Mouse (Mus musculus) thymus, postnatal 36 days (tissue): ENCODE measurements around the gene Rhbdl3.
A peak's percentile ranks its signal among the peaks of the same experiment; 100 is the strongest.

ENCODE experiments used
- DNase-seq, 2 experiments: peaks; one replicate each; pipeline ENCODE4 v3.0.0; 2022; ENCODE audit warnings: mixed read lengths in 2 of 2

The Rhbdl3 gene

GRCm38 (mm10) chr11:80300551-80301315 lies at the start of gene Rhbdl3:
TSS of gene Rhbdl3 (plus strand) at chr11:80300912.
- DNase-seq = peak; percentile 56 to 64

DNA sequence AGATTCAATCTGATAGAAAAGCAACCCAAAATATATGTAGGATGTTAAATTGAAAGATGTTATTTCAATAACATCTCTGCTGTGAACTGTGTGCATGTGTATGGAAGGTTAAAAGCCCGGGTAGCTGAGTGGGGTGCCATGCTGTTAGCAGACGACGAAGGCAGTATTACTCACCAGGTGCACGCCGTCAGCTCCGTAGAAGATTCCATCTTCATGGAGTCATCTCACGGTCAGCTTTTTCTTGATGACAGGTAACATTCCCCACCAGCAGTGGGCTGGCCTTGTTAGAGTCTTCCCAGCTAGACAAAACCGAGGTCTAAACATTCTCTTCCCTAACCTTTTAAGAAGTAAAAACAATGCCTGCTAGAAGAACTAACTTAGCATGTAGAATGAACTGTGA lies 36.6 kb upstream of the Rhbdl3 start:
- DNase-seq = no peak

DNA sequence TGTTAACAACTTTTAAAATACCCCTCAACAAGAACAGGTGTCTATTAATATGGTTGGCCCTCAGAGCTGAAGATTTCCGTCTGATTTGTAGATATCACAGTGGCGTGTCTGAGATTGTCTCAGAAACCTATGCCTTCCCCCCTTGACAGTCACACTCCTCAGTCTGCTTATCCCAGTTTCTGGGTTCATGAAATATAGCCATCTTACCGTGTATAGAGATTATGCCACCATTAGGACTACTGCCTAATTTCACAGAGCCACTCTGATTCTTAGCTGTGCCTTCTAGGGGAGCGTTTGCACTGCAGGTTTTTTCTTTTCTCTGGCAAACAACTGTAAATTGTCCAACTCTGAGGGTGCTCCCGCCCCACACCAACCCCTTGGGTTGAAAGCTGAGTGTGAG lies 29.6 kb upstream of the Rhbdl3 start:
- no peak for DNase-seq

DNA sequence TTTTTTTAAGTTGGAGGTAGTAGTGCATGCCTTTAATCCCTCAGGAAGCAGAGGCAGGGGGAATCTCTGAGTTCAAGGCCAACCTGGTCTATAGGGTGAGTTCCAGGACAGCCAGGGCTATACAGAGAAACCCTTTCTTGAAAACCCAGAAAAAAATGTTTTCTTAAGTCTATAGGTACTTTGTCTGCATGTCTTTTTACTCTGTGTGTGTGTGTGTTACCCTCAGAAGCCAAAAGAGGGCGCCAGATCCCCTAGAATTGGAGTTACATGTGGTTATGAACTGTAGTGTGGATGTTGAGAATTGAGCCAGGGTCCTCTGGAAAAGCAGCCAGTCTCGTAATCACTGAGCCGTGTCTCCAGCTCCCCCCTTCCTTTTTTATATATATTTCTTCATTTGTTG lies 25.7 kb upstream of the Rhbdl3 start:
- no peak for DNase-seq

- DNase-seq = no peak
Measured at GRCm38 (mm10) chr11:80278054-80278453, 22.7 kb upstream of the Rhbdl3 start.

GRCm38 (mm10) chr11:80283786-80284185 lies 16.9 kb upstream of the Rhbdl3 start:
- no peak for DNase-seq

DNA sequence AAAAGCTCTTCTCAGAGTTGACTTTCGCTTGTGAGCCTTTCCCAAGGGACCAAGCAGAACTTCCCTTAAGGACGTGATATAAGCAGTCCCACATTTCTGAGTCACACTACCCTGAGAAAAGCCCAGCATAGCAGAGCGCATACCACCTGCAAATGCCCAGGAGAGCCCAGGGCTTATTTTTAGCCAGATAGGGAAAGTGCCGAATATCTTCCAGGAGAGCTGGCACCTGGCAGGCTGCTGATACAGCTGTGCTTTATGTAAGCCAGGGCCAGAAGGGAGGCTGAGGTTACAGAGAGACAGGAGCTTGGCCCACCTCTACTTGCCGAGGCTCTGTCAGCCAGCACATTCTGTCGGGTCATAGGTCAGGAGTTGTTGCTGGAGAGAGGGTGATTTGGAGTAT lies 16.1 kb upstream of the Rhbdl3 start:
- no peak for DNase-seq

- DNase-seq = peak; percentile 59 to 68
Measured at GRCm38 (mm10) chr11:80287150-80287549, 13.6 kb upstream of the Rhbdl3 start.

DNA sequence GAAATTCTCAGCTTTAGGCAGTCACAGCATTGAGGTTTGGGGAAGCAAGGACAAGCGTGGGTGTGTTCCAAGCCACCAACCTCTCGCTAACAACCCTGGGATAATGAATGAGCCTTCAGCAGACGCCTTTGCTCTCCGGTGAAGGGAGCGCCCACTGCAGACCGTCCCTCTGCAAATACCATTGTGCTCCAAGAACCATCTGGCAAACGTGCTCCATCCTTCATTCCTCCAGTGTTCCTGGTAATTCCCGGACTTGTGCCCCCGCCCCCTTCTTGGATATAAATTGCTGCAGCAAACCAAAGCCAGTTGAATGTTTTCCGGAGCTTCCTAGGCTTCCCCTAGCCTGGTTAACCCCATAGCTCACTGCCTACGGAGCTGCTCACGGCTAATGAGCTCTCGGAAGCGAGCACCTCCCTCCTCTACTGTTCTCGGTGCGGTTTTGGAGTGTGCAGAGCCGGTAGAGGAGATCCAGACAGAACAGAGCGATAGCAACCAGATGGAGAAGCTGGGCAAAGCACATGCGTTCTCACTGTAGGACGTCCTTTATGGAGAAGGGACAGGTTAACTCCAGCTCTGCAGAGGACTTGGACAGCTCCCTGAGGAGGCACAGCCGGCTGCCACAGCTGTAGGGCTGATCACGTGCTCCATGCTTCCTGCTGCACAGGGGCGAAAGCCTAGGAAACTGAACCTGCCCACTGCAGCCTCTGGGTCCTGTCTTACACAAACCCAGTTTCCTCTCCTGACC lies 10.8 kb upstream of the Rhbdl3 start:
- peak; percentile 18 to 21 for DNase-seq

- DNase-seq = no peak
Measured at GRCm38 (mm10) chr11:80291004-80291403, 9.7 kb upstream of the Rhbdl3 start.

DNA sequence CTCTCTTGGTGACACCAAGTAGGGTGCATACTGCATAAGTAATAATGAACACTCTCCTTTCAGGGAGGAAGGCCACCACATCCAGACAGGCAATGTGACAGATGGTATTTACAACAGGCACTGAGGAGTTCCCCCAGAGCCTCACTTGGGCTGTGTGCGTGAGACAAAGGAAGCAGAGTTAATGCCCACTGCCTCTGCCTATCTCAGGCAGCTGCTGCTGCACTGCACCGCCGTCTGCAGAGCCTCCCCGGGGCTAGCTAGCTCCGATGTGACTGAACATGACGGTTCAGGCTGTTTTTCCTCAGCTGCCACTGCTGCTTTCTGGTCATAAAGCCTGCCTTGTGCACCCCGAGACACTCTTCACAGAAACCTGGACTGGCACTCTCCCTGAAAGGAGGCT lies 8.2 kb upstream of the Rhbdl3 start:
- no peak for DNase-seq

GRCm38 (mm10) chr11:80295066-80295465 lies 5.6 kb upstream of the Rhbdl3 start:
- DNase-seq = no peak

GRCm38 (mm10) chr11:80295785-80296184 lies 4.9 kb upstream of the Rhbdl3 start:
- no peak for DNase-seq

GRCm38 (mm10) chr11:80299513-80300235 lies 1.0 kb upstream of the Rhbdl3 start:
- DNase-seq = no peak

- peak; percentile 41 to 49 for DNase-seq
Measured at GRCm38 (mm10) chr11:80301316-80302045, 769 bp downstream of the Rhbdl3 start.

DNA sequence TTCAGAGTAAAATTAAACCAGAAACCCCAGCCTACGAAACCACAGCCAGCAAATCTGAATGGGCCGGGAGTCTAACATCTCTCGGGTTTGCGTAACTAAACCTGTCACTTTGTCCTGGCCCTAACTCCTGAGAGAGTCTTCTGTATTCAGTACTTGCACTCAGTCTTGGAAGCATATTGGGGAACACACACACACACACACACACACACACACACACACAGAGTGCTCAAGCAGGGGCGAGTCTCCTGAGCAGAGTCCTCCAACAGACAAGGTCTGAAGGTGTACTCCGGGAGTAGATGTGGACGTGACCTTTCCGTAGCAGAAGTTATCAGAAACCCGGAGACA lies 1.3 kb downstream of the Rhbdl3 start:
- no peak for DNase-seq

- DNase-seq = peak; percentile 76 to 81
Measured at GRCm38 (mm10) chr11:80302536-80302935, 1.8 kb downstream of the Rhbdl3 start.

DNA sequence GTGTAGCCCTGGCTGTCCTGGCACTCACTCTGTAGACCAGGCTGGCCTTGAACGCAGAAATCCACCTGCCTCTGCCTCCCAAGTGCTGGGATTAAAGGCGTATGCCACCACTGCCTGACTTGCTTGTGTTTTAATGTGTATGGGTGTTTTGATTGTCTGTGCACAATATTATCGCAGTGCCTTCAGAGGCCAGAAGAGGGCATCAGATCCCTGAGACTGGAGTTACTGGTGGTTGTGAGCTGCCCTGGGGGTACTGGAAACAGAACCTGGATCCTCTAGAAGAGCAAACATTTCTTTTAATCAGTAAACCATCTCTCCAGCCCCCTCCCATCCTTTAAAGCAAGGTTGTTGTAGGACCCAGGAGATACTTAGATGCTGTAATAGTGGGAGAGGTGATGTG lies 3.0 kb downstream of the Rhbdl3 start:
- DNase-seq = no peak

- DNase-seq = no peak
Measured at GRCm38 (mm10) chr11:80304846-80305245, 4.1 kb downstream of the Rhbdl3 start.

DNA sequence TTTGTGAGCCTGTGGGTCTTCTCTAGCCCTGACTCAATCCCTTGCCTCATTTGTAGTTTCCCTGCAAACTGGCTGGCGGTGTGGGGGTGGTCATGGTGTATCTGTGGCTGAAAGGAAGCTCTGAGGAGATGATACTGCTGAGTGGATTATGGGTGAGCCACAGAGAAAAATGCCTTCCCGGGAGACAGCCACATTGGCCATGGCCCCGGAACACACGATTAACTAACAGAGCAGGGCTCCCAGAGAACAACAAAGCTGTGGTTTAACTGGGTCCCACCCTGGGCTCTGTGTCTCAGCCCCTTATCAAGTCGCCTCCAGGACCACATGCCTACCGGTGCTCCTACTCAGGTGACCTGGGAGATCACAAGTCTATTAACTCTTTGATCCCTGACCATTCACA lies 7.8 kb downstream of the Rhbdl3 start:
- no peak for DNase-seq

DNA sequence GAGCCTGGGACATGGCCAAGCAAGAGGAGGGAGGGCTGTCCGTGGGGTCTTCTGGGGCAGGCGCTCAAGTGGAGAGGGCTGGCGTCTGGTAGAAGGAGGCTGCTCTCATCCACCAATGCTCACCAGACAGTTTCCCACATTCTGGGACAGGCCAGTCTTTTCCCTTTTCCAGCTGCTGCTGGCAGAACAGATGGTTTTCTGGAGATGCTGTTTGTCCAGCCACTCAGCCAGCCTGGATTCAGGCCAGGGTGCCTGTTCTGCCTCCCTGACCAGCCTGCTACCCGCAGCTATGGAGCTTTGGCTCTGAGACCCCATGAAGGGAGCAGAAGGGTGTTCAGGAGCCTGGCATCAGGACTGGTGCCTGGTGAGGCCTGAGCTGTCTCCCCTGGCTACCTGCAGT lies 10.6 kb downstream of the Rhbdl3 start:
- no peak for DNase-seq

- no peak for DNase-seq
Measured at GRCm38 (mm10) chr11:80312049-80312448, 11.3 kb downstream of the Rhbdl3 start.

DNA sequence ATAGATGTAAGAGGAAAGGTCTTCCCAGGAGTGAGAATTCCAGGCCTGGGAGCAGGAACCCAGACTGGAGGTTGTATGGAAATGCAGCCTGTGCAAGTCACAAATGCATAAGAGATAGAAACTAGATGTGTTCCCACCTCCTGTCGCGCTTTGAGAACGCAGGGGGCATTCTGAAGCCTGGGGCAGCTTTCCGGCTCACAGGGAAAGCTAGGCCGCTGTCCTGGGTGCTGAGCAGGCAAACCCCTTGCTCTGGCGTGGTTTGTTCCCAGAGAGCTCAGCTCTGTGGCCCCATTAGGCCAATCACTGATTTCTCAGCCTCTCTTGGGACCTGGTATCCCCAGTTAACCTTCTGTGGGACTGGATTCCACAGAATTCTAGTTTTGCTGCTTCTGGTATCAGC lies 11.9 kb downstream of the Rhbdl3 start:
- no peak for DNase-seq
